Mouse (Mus musculus) heart, adult 2 months (tissue): Measurements from ENCODE around the gene Got2.

Source experiments
- CTCF ChIP-seq: fragments of 200-600 bp; IDR thresholded peaks from 2 replicates; pipeline ENCODE4 v1.8.1; 2022; ENCODE audit warnings: antibody characterized with exemption, mild to moderate bottlenecking, moderate library complexity
- POLR2A ChIP-seq: fragments of 200-500 bp; IDR thresholded peaks from 2 replicates; pipeline ENCODE4 v1.6.1; 2011; ENCODE audit warnings: mild to moderate bottlenecking, low read depth, low read length, control low read depth; ENCODE audit not compliant: insufficient read depth

GRCm38 (mm10) chr8:95830144-95830543, 58.2 kb downstream of the Got2 start:
- TF ChIP-seq POLR2A (no peak), CTCF (no peak)
